ENCODE assay signal across 16 mouse cellular contexts in the genomic region with DNA sequence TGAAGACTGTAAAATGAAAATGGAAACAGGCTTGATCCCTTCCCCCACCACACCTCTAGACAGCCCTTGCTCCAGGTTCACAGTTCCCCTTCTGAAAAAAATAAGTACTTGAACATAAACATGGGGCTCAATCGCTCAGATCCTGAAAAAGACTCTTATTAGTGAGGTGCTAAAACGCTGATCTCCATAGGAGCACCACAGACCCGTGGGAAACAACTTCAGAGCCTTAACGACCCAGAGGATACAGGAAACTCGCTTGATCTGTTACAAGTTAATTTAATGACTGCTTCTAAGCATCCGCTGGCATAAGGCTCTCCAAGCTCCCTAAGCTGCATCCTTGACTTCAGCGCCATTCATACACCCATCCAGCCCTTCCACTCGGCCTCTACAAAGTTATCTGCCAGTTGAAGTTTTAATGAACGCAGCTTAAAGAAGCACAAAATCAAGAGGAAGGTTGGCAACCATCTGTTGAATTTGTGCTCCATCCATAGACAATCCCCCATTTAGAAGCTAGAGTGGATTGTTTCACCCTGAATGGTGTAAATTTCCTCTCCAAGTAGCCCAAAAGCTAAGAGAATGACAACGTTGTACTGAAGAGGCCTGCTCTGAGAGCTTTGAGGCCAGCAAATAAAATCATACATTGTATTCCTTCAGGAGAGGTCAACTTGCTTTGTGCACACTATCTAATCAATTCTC.
DNase-seq lines count a peak whose midpoint lies in the region; ATAC-seq and TF ChIP-seq lines count a peak whose summit lies in the region.
"Had no signal": no experiment of that assay in that cellular context is flagged by ENCODE, and none has a peak within 500 bp of the region (broad histone marks: within the 10 kb centered on the region; RNA-seq: fewer than 3 reads in every experiment).

No protein-coding gene starts in this region.

- no peaks in the 10 kb centered on the region for H3K27me3 ChIP-seq in hindbrain, embryonic 11.5 days (ENCODE audit: control insufficient read depth, insufficient read depth, low read length)
- H3K27me3 ChIP-seq in hindbrain, postnatal 0 days (ENCODE audit: insufficient read depth, low read length), result no peaks in the 10 kb centered on the region
- no peaks in the 10 kb centered on the region for H3K27me3 ChIP-seq in limb, embryonic 13.5 days
- H3K27me3 ChIP-seq: liver, embryonic 13.5 days had no signal

- no peaks in the 10 kb centered on the region for H3K9me3 ChIP-seq in hindbrain, embryonic 11.5 days (ENCODE audit: control insufficient read depth, low read length)
- H3K9me3 ChIP-seq in hindbrain, postnatal 0 days (ENCODE audit: low read length), result no peaks in the 10 kb centered on the region
- no peaks in the 10 kb centered on the region for H3K9me3 ChIP-seq in limb, embryonic 13.5 days
- H3K9me3 ChIP-seq: G1E; liver, embryonic 13.5 days had no signal

- no peak overlapping the region for H3K4me2 ChIP-seq in hindbrain, embryonic 11.5 days (replicated peaks; ENCODE audit: low read depth, low read length)
- no peak overlapping the region for H3K4me2 ChIP-seq in hindbrain, postnatal 0 days (ENCODE audit: low read depth, low read length)
- H3K4me2 ChIP-seq in limb, embryonic 13.5 days (replicated peaks), result peak overlapping the region; percentile 28; the same call in 1 of the 2 replicates
- H3K4me2 ChIP-seq: liver, embryonic 13.5 days had no signal

- H3K4me3 ChIP-seq in hindbrain, embryonic 11.5 days (ENCODE audit: low read depth, low read length), result no peak overlapping the region
- no peak overlapping the region for H3K4me3 ChIP-seq in hindbrain, postnatal 0 days (ENCODE audit: low read length)
- no peak overlapping the region for H3K4me3 ChIP-seq in limb, embryonic 13.5 days
- H3K4me3 ChIP-seq: layer of hippocampus, adult 2 months; liver, embryonic 13.5 days; myocyte had no signal

- H3K9ac ChIP-seq in hindbrain, embryonic 11.5 days (ENCODE audit: low read depth, low read length), result no peak overlapping the region
- H3K9ac ChIP-seq in hindbrain, postnatal 0 days (replicated peaks; ENCODE audit: low read length), result no peak overlapping the region
- no peak overlapping the region for H3K9ac ChIP-seq in limb, embryonic 13.5 days
- H3K9ac ChIP-seq: liver, embryonic 13.5 days had no signal

- H3K36me3 ChIP-seq in hindbrain, embryonic 11.5 days (ENCODE audit: control insufficient read depth, insufficient read depth, low read length), result no peaks in the 10 kb centered on the region
- no peaks in the 10 kb centered on the region for H3K36me3 ChIP-seq in hindbrain, postnatal 0 days (ENCODE audit: insufficient read depth, low read length)
- H3K36me3 ChIP-seq in limb, embryonic 13.5 days, result no peaks in the 10 kb centered on the region
- H3K36me3 ChIP-seq: G1E; liver, embryonic 13.5 days had no signal

- no peak for TF ChIP-seq CTCF in hindbrain, postnatal 0 days (IDR thresholded peaks at IDR 0.05; ENCODE audit: low read depth)

- peak overlapping the region; percentile 52 for H3K27ac ChIP-seq in hindbrain, embryonic 11.5 days (ENCODE audit: low read depth, low read length)
- H3K27ac ChIP-seq in hindbrain, postnatal 0 days, result no peak overlapping the region
- H3K27ac ChIP-seq in limb, embryonic 13.5 days, result no peak overlapping the region
- H3K27ac ChIP-seq: layer of hippocampus, adult 2 months; liver, embryonic 13.5 days had no signal

- intact Hi-C loops in left cerebral cortex, postnatal 4 days (cut with DNase I), result no loop called here

- DNase-seq in hindbrain, embryonic 11.5 days (ENCODE audit: low spot score), result peak; percentile 26
- DNase-seq in hindbrain, postnatal 0 days (ENCODE audit: low spot score), result no peak
- DNase-seq in Muller cell, postnatal 12 days (ENCODE audit: inconsistent ontology term), result peak; percentile 14
- peak; percentile 53 for DNase-seq in embryo, embryonic 10.5 days (ENCODE audit: low spot score)
- DNase-seq in layer of hippocampus, postnatal 10 days (ENCODE audit: low spot score in 2 of 2), result no peak
- DNase-seq in left cerebral cortex, postnatal 4 days, result no peak
- DNase-seq: adrenal gland, postnatal 25 days; cerebellum, adult 9-10 months; kidney, adult 9 months; liver, embryonic 13.5 days; right cerebral cortex, postnatal 25 days had no signal

- 25% methylated on average over 10 of the region's 10 CpGs for WGBS in hindbrain, embryonic 11.5 days
- WGBS in hindbrain, postnatal 0 days, result 26% methylated on average over 10 of the region's 10 CpGs
- 15% methylated on average over 10 of the region's 10 CpGs for WGBS in limb, embryonic 13.5 days

- 0 out of 2 replicates have a peak, but pooled peaks cover 9% of the 10 kb centered on the region for H3K4me1 ChIP-seq in hindbrain, embryonic 11.5 days (replicated peaks; ENCODE audit: control insufficient read depth, insufficient read depth, low read length)
- H3K4me1 ChIP-seq in hindbrain, postnatal 0 days (ENCODE audit: insufficient read depth, low read length), result 0 out of 2 replicates have a peak, but pooled peaks cover 3% of the 10 kb centered on the region
- peaks cover 29% of the 10 kb centered on the region for H3K4me1 ChIP-seq in limb, embryonic 13.5 days
- H3K4me1 ChIP-seq: liver, embryonic 13.5 days had no signal

- ATAC-seq in hindbrain, embryonic 11.5 days (ENCODE audit: low FRiP score), result no peak
- no peak for ATAC-seq in hindbrain, postnatal 0 days
- ATAC-seq in limb, embryonic 13.5 days (ENCODE audit: low FRiP score, low read depth), result peak; percentile 40; the same call in 1 of the 2 replicates
- ATAC-seq: hindbrain, embryonic 16.5 days had no signal

Comparison
In these comparisons a context has a peak if more than half of its experiments do, and no peak if none do; other contexts are left out.
1. DNase-seq: peak in hindbrain, embryonic 11.5 days (single experiment), Muller cell, postnatal 12 days (single experiment) and embryo, embryonic 10.5 days (single experiment); none in hindbrain, postnatal 0 days (single experiment), layer of hippocampus, postnatal 10 days (0 of 2) and left cerebral cortex, postnatal 4 days (single experiment).